Mouse (Mus musculus): ENCODE data around the gene A030014E15Rik. TPM values are rescaled to one million over a fixed set of nuclear protein-coding genes. Genes with fewer than 3 reads are reported as not detected.

The A030014E15Rik gene
- polyA plus RNA-seq, 1 experiment, result not detected

DNA sequence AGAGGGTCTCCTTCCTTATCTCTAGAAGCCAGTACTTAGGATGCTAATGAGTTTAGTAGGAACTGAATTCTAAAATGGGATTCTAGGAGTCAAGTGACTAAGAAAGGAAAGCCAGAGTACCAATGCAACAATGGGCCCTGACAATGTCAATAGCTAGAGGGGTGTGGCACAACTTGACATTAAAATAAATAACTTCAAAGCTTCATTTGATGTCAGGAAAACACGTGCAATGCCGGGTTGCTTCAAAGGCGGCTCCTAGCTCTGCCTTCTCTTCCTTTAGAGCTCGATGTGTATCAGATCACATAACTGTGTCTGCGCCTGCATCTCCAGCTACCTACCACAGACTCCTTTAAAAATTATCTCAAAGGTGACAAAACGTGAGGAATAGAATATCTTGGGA, 49.2 kb downstream of the A030014E15Rik start:
- 44% methylated on average over 6 of the region's 6 CpGs for WGBS
- DNase-seq (ENCODE audit: low read depth, low spot score), result no peak

DNA sequence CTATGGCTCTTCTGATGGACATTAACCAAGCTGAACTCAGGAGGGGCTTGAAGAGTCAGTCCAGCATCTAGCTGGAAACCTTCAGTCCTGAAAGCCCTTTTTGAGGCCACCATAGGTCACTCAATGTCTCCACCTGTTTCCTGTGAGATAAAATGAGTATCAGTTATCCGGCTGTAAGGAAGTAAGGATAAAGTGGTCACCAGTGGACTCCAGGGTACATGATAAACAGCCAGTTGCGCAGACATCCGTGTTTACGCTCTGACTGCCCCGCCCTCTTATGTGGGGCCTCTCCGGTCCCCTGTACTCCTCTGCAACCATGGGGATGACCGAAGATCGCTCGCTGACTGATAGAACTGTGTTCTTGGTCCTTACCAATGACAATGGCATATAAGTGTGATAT, 49.6 kb downstream of the A030014E15Rik start:
- 68% methylated on average over 9 of the region's 9 CpGs for WGBS

More for the DNA sequence above, 49.6 kb downstream of the A030014E15Rik start:
- DNase-seq (ENCODE audit: low read depth, low spot score), result no peak

Other genes starting within 250 kb of the A030014E15Rik start
- gene Mff, start 200.0 kb upstream of the A030014E15Rik start, polyA plus RNA-seq (2012; rRNA removed), result 30.8 and 40.5 TPM in 2 replicates
- gene Tm4sf20, start 156.5 kb upstream of the A030014E15Rik start, polyA plus RNA-seq (2012; rRNA removed), result 281 and 316 TPM in 2 replicates
- gene Gm47791, start 153.7 kb upstream of the A030014E15Rik start, polyA plus RNA-seq (2012; rRNA removed), result not detected in 2 replicates
- 35.2 and 46.2 TPM in 2 replicates for gene Agfg1, start 85.4 kb upstream of the A030014E15Rik start, polyA plus RNA-seq (2012; rRNA removed)
- 0.74 and 1.2 TPM in 2 replicates for gene A030005L19Rik, start 11.6 kb upstream of the A030014E15Rik start, polyA plus RNA-seq (2012; rRNA removed)
- not detected in 2 replicates for gene Gm6217, start 6.5 kb downstream of the A030014E15Rik start, polyA plus RNA-seq (2012; rRNA removed)
- not detected in 2 replicates for gene A030003K21Rik, start 18.5 kb downstream of the A030014E15Rik start, polyA plus RNA-seq (2012; rRNA removed)
- not detected in 2 replicates for gene Gm7544, start 31.1 kb downstream of the A030014E15Rik start, polyA plus RNA-seq (2012; rRNA removed)
- gene Gm47955, start 35.4 kb downstream of the A030014E15Rik start, polyA plus RNA-seq (2012; rRNA removed), result not detected in 2 replicates
- gene Gm47959, start 75.6 kb downstream of the A030014E15Rik start, polyA plus RNA-seq (2012; rRNA removed), result not detected in 2 replicates
- gene Slc19a3, start 113.5 kb downstream of the A030014E15Rik start, polyA plus RNA-seq (2012; rRNA removed), result 0.12 and 0.60 TPM in 2 replicates
- gene Krtap28-10, start 117.6 kb downstream of the A030014E15Rik start, polyA plus RNA-seq (2012; rRNA removed), result not detected in 2 replicates
- not detected in 2 replicates for gene Gm47969, start 120.0 kb downstream of the A030014E15Rik start, polyA plus RNA-seq (2012; rRNA removed)
- gene A030005K14Rik, start 134.5 kb downstream of the A030014E15Rik start, polyA plus RNA-seq (2012; rRNA removed), result not detected in 2 replicates
- gene Krtap28-13, start 136.0 kb downstream of the A030014E15Rik start, polyA plus RNA-seq (2012; rRNA removed), result not detected in 2 replicates
- 3.6 and 6.0 TPM in 2 replicates for gene Ccl20, start 191.8 kb downstream of the A030014E15Rik start, polyA plus RNA-seq (2012; rRNA removed)
- not detected in 2 replicates for gene Daw1, start 234.8 kb downstream of the A030014E15Rik start, polyA plus RNA-seq (2012; rRNA removed)

Data from large intestine, adult 2 months (tissue).